Mouse (Mus musculus) B cell, adult 2 months (primary cell): ENCODE measurements around the gene Nxt2.
"Not testable (repeated sequence)": the region's sequence is repeated elsewhere in the genome, so short reads cannot be mapped to it uniquely, and the experiment has no call there.

Experiments used
- DNase-seq, 2 experiments: peaks; one replicate each; pipeline ENCODE4 v3.0.0; 2022

Nxt2 gene

GRCm38 (mm10) chrX:142226542-142226941 lies at the start of gene Nxt2:
TSS of gene Nxt2 (plus strand) at chrX:142226770.
- no peak for DNase-seq

- DNase-seq = no peak
Measured at GRCm38 (mm10) chrX:142176981-142177380, 49.6 kb upstream of the Nxt2 start.

DNA sequence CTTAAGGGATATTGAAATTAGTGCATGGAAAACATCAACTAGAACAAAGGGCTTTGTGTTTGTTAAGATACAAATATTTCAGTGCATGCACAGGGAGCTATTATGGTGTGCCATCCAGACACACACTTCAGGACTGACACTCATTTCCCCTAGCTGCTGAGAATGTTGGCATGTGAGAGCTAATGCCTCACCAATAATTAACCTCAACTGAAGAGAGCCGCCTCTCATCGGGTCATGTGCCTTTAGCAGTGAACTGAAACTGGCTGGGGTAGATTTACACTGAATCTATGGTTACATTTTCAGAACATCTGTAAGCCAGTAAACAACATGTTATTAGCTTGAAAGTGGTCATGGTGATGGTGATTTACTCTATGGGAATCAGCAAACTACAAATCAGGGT lies 44.5 kb upstream of the Nxt2 start:
- no peak for DNase-seq

- DNase-seq = no peak
Measured at GRCm38 (mm10) chrX:142189023-142189703, 37.4 kb upstream of the Nxt2 start.

- no peak for DNase-seq
Measured at GRCm38 (mm10) chrX:142190355-142190754, 36.2 kb upstream of the Nxt2 start.

DNA sequence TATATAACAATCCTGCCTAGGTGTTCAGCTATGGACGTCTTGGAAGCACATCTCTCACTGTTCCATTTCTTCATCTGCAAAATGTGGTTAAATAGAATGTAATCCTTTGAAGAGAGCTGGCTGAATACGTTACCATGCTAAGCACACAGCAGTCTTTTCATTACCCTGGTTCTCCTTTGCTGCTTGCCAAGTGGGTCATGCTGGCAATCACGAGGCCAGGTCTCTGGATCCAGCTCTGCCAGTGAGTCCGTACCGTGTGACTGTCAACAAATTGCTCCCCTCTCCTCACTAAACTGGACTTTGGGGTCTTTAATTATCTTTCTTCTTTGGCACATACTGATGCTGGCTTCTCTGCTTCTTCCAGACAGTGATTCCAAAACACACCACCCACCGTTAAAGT lies 32.1 kb upstream of the Nxt2 start:
- no peak for DNase-seq

- no peak for DNase-seq
Measured at GRCm38 (mm10) chrX:142195551-142195950, 31.0 kb upstream of the Nxt2 start.

DNA sequence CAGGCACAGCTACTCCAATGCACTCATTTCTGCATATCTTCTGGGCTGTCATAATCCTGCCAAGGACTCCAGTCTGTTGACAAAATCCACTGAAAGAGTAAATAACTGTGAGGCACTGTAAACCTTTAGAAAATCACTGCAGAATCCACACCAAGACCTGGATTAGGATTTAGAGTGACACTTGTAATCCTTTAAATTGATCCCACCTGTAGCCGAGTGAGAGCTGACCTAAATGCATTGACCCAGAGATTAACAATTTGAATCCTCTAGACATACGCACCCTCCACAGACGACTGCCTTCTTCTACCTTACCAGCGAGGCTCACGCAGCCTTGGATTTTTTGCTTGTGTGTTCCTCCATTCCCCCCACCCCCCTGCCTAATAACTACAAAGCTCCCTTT lies 29.7 kb upstream of the Nxt2 start, which contains the start of gene Gucy2f:
Gucy2f (minus strand) TSS at position 101 of the 400 bp plus-strand sequence.
- no peak for DNase-seq

- DNase-seq = peak; percentile 36 to 38
Measured at GRCm38 (mm10) chrX:142200295-142200694, 26.3 kb upstream of the Nxt2 start.

DNA sequence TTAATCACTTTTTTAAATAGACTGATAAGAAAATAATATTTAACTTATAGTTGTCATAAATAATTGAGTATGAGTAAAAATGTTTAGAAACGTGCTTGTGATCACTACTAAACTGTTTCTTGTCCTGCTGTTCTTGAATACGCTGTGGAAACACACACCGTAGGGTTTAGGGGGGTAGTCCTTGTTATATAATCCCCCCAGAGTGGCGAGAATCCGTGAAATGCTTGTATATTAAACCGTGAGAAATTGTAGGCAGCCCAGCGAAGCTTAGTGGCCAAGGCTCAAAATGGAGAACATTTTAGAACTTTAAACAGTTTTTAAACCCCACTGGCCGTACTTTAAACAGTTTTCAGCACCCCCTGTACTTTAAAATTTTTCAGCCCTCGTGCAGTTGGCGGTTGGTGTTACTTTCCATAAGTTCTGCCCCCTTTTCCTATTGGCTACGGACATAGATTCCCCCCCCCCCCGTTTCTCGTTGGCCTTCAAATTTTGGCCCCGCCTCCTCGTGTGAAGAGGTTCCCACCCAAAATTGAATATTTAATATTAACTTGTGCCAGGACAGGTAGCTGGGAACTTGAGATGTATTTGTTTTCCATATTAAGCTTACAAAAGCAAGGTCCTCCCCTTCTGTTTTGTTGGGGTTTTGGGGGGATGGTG lies 956 bp downstream of the Nxt2 start:
- DNase-seq = peak in 1 of 2 experiments; percentile 64

DNA sequence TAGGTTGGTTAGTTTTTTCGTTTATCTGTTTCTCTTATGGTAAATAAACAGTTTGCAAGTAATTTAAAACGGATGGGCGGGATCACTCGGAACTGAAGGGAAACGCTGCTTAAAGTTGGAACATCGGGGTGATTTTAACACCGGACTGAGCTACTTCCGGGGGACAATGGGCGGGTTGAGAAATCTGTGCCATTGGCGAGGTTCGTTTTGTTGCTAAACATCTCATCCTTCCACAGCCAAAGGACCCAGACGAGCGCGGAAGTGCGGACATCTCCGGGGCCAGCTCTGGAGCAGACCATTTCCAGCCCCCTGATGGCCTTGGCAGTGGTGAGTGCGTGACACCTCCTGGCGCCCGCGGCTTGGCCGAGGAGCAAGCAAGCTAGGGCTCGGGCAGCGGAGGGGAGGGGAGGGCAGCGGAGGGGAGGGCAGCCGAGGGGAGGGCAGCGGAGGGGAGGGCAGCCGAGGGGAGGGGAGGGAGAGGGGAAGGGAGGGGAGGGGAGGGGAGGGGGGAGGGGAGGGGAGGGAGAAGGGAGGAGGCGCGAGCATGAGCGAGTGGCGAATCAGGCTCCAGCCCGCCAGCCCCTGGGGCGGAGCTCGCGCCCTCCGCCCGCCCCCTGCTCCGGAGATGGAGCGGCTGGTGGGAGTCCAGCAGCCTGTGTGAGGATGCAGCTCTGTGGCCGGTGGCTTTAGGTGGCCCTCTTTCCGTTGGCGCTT lies 1.6 kb downstream of the Nxt2 start:
- DNase-seq = peak; percentile 72 to 74

DNA sequence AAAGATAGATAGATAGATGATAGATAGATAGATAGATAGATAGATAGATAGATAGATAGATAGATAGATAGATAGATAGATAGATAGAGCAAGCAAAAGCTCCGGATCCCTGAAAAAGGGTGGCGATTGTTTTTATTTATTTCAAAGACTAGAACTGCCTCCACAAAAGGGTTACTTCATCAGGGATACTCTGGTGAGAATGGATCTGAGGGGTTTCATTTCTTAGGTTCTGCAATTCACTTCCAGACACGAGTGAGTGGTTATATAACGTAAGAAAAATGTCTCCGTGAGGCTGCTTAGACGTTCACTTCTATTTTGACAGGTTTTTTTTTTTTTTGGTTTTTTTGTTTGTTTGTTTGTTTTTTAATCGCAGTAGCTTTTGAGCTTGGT lies 2.2 kb downstream of the Nxt2 start:
- DNase-seq = no peak

GRCm38 (mm10) chrX:142236146-142236545 lies 9.6 kb downstream of the Nxt2 start:
- DNase-seq = not testable (repeated sequence)

DNA sequence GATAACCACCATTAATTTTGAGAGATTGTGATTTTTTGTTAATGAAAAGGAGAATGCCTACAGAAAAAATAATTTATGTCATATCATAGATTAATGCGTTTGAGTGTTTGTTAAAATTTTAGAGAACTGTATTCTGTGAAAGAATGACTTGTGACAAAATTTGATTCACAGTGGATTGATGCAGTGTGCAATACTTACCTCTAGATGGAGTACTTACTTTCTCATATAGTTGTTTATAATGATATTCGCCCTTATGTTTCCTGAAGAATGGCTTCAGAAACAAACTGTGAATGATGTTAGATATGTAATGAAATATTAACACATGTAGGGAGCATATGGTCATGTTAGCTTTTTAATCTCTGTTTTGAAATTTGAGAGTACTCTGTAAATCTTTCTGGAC lies 10.5 kb downstream of the Nxt2 start:
- no peak for DNase-seq

- no peak for DNase-seq
Measured at GRCm38 (mm10) chrX:142245682-142246327, 19.2 kb downstream of the Nxt2 start.

GRCm38 (mm10) chrX:142250008-142250736 lies 23.6 kb downstream of the Nxt2 start:
- no peak for DNase-seq

- no peak for DNase-seq
Measured at GRCm38 (mm10) chrX:142276031-142276430, 49.5 kb downstream of the Nxt2 start.

GRCm38 (mm10) chrX:142276573-142276972 lies 50.0 kb downstream of the Nxt2 start:
- DNase-seq = no peak

- no peak for DNase-seq
Measured at GRCm38 (mm10) chrX:142285905-142286304, 59.3 kb downstream of the Nxt2 start.
